Mouse (Mus musculus): ENCODE results near the gene Ptprs. TPM values are rescaled to one million over a fixed set of nuclear protein-coding genes. Genes with fewer than 3 reads are reported as not detected.

The Ptprs gene
- total and polyA plus RNA-seq, 3 experiments: 51.6 to 324 (median 80.9) TPM

GRCm38 (mm10) chr17:56370090-56370489 lies 106.2 kb downstream of the Ptprs start:
- no peak overlapping the region for H3K27ac ChIP-seq (ENCODE audit: control insufficient read depth, low read depth, low read length)
- H3K36me3 ChIP-seq (ENCODE audit: control insufficient read depth in 1 of 2, insufficient read depth in 2 of 2, low read length in 2 of 2): no peaks in the 10 kb centered on the region
- no peak overlapping the region for H3K9ac ChIP-seq (ENCODE audit: control insufficient read depth, low read depth, low read length, poor library complexity, severe bottlenecking)
- no peaks in the 10 kb centered on the region for H3K9me3 ChIP-seq (replicated peaks; ENCODE audit: insufficient read depth, low read length)
- TF ChIP-seq ZMIZ1 (IDR thresholded peaks at IDR 0.05; ENCODE audit: low read depth, low read length): no peak
- no peak for TF ChIP-seq ZNF384 (IDR thresholded peaks at IDR 0.05; ENCODE audit: low read depth, low read length)
- no peak for TF ChIP-seq CTCF (IDR thresholded peaks at IDR 0.05 in 2 of 3, conservative IDR thresholded peaks at IDR 0.05 in 1 of 3; ENCODE audit: control insufficient read depth in 1 of 3, insufficient read depth in 1 of 3, low read depth in 2 of 3, low read length in 3 of 3, poor library complexity in 1 of 3, severe bottlenecking in 1 of 3)
- TF ChIP-seq ZC3H11A (IDR thresholded peaks at IDR 0.05; ENCODE audit: low read depth, low read length): no peak
- TF ChIP-seq MAZ (IDR thresholded peaks at IDR 0.05; ENCODE audit: low read depth, low read length): no peak
- no peak for TF ChIP-seq ELF1 (IDR thresholded peaks at IDR 0.05; ENCODE audit: low read depth, low read length)
- no peak for TF ChIP-seq GATA1 (IDR thresholded peaks at IDR 0.05; ENCODE audit: low read depth, low read length)
- TF ChIP-seq CHD2 (IDR thresholded peaks at IDR 0.05; ENCODE audit: low read length): no peak
- no peak for TF ChIP-seq MYB (IDR thresholded peaks at IDR 0.05; ENCODE audit: low read depth, low read length)
- no peak for TF ChIP-seq MAFK (IDR thresholded peaks at IDR 0.05; ENCODE audit: borderline replicate concordance, low read depth, low read length)
- TF ChIP-seq TBP (IDR thresholded peaks at IDR 0.05; ENCODE audit: low read depth, low read length): no peak
- no peak for TF ChIP-seq MXI1 (IDR thresholded peaks at IDR 0.05; ENCODE audit: low read depth, low read length)
- TF ChIP-seq POLR2AphosphoS2 (IDR thresholded peaks at IDR 0.05; ENCODE audit: low read length): no peak
- TF ChIP-seq E2F4 (IDR thresholded peaks at IDR 0.05; ENCODE audit: borderline replicate concordance, low read depth, low read length): no peak
- TF ChIP-seq TCF12 (IDR thresholded peaks at IDR 0.05; ENCODE audit: low read depth, low read length): no peak
- no peak for TF ChIP-seq POLR2A (IDR thresholded peaks at IDR 0.05; ENCODE audit: control insufficient read depth in 1 of 2, insufficient read depth in 1 of 2, low read depth in 1 of 2, low read length in 2 of 2, poor library complexity in 1 of 2)
- TF ChIP-seq TAL1 (IDR thresholded peaks at IDR 0.05; ENCODE audit: low read length): no peak
- no peak for TF ChIP-seq USF2 (IDR thresholded peaks at IDR 0.05; ENCODE audit: borderline replicate concordance in 1 of 2, insufficient read depth in 1 of 2, low read depth in 1 of 2, low read length in 2 of 2)
- TF ChIP-seq POLR2AphosphoS5 (IDR thresholded peaks at IDR 0.05; ENCODE audit: borderline replicate concordance, low read depth, low read length): no peak
- no peak for TF ChIP-seq NELFE (IDR thresholded peaks at IDR 0.05; ENCODE audit: low read depth, low read length)
- H3K27me3 ChIP-seq (ENCODE audit: control insufficient read depth in 1 of 2, insufficient read depth in 2 of 2, low read length in 2 of 2): no peaks in the 10 kb centered on the region
- H3K4me3 ChIP-seq (ENCODE audit: control insufficient read depth in 1 of 2, insufficient read depth in 1 of 2, low read depth in 2 of 2, low read length in 2 of 2): no peak overlapping the region
- no peaks in the 10 kb centered on the region for H3K79me2 ChIP-seq (ENCODE audit: control insufficient read depth, insufficient read depth, low read length, poor library complexity)
- no peaks in the 10 kb centered on the region for H3K4me1 ChIP-seq (ENCODE audit: control insufficient read depth in 1 of 2, insufficient read depth in 2 of 2, low read length in 2 of 2)
- no peak for DNase-seq (ENCODE audit: low read depth, low spot score)

- Histone ChIP-seq H3K79me2 (ENCODE audit: control insufficient read depth, insufficient read depth, low read length, poor library complexity) (no peaks in the 10 kb centered on the region), H3K36me3 (ENCODE audit: control insufficient read depth in 1 of 2, insufficient read depth in 2 of 2, low read length in 2 of 2) (no peaks in the 10 kb centered on the region), H3K4me1 (ENCODE audit: control insufficient read depth in 1 of 2, insufficient read depth in 2 of 2, low read length in 2 of 2) (no peaks in the 10 kb centered on the region), H3K9ac (ENCODE audit: control insufficient read depth, low read depth, low read length, poor library complexity, severe bottlenecking) (no peak overlapping the region), H3K4me3 (ENCODE audit: control insufficient read depth in 1 of 2, insufficient read depth in 1 of 2, low read depth in 2 of 2, low read length in 2 of 2) (no peak overlapping the region), H3K9me3 (replicated peaks; ENCODE audit: insufficient read depth, low read length) (no peaks in the 10 kb centered on the region), H3K27ac (ENCODE audit: control insufficient read depth, low read depth, low read length) (no peak overlapping the region), H3K27me3 (ENCODE audit: control insufficient read depth in 1 of 2, insufficient read depth in 2 of 2, low read length in 2 of 2) (no peaks in the 10 kb centered on the region)
- no peak for DNase-seq (ENCODE audit: low read depth, low spot score)
- TF ChIP-seq GATA1 (IDR thresholded peaks at IDR 0.05; ENCODE audit: low read depth, low read length): no peak
- TF ChIP-seq ZMIZ1 (IDR thresholded peaks at IDR 0.05; ENCODE audit: low read depth, low read length): no peak
- TF ChIP-seq CTCF (IDR thresholded peaks at IDR 0.05 in 2 of 3, conservative IDR thresholded peaks at IDR 0.05 in 1 of 3; ENCODE audit: control insufficient read depth in 1 of 3, insufficient read depth in 1 of 3, low read depth in 2 of 3, low read length in 3 of 3, poor library complexity in 1 of 3, severe bottlenecking in 1 of 3): no peak
- no peak for TF ChIP-seq MEF2A (IDR thresholded peaks at IDR 0.05; ENCODE audit: extremely low read depth, insufficient replicate concordance, low read depth, low read length, poor library complexity, severe bottlenecking)
- no peak for TF ChIP-seq POLR2AphosphoS2 (IDR thresholded peaks at IDR 0.05; ENCODE audit: low read length)
- TF ChIP-seq KAT2A (conservative IDR thresholded peaks at IDR 0.05; ENCODE audit: low read depth, low read length): no peak
- no peak for TF ChIP-seq BHLHE40 (IDR thresholded peaks at IDR 0.05; ENCODE audit: borderline replicate concordance, low read depth, low read length)
- TF ChIP-seq MAFK (IDR thresholded peaks at IDR 0.05; ENCODE audit: borderline replicate concordance, low read depth, low read length): no peak
- TF ChIP-seq CHD2 (IDR thresholded peaks at IDR 0.05; ENCODE audit: low read length): no peak
- no peak for TF ChIP-seq HCFC1 (IDR thresholded peaks at IDR 0.05; ENCODE audit: low read depth, low read length)
- TF ChIP-seq E2F4 (IDR thresholded peaks at IDR 0.05; ENCODE audit: borderline replicate concordance, low read depth, low read length): no peak
- no peak for TF ChIP-seq ZNF384 (IDR thresholded peaks at IDR 0.05; ENCODE audit: low read depth, low read length)
- TF ChIP-seq EP300 (IDR thresholded peaks at IDR 0.05; ENCODE audit: low read depth in 1 of 2, low read length in 2 of 2): no peak
- TF ChIP-seq POLR2A (IDR thresholded peaks at IDR 0.05; ENCODE audit: control insufficient read depth in 1 of 2, insufficient read depth in 1 of 2, low read depth in 1 of 2, low read length in 2 of 2, poor library complexity in 1 of 2): no peak
- no peak for TF ChIP-seq MXI1 (IDR thresholded peaks at IDR 0.05; ENCODE audit: low read depth, low read length)
- TF ChIP-seq ZKSCAN1 (IDR thresholded peaks at IDR 0.05; ENCODE audit: low read depth, low read length): no peak
- no peak for TF ChIP-seq USF1 (IDR thresholded peaks at IDR 0.05; ENCODE audit: low read depth, low read length)
- no peak for TF ChIP-seq MAZ (IDR thresholded peaks at IDR 0.05; ENCODE audit: low read depth, low read length)
Observed at GRCm38 (mm10) chr17:56368291-56368790, 107.9 kb downstream of the Ptprs start.
